Mouse (Mus musculus) myocyte (in vitro differentiated cells): Measurements from ENCODE around the gene Nisch.

Source experiments
- CEBPB ChIP-seq: IDR thresholded peaks from 2 replicates; pipeline ENCODE4 v1.6.1; 2011; ENCODE audit warnings: mild to moderate bottlenecking, moderate library complexity; ENCODE audit not compliant: poor library complexity, insufficient read depth, severe bottlenecking
- MAX ChIP-seq: IDR thresholded peaks from one replicate; pipeline ENCODE4 v1.6.1; 2011; ENCODE audit warnings: low read depth, mild to moderate bottlenecking, control low read depth
- MYOD1 ChIP-seq, 3 experiments: IDR thresholded peaks; one replicate each; pipeline ENCODE4 v1.6.1; 2011; ENCODE audit warnings: control low read depth in 2 of 3, low read depth in 2 of 3, mild to moderate bottlenecking in 2 of 3, moderate library complexity in 1 of 3; ENCODE audit not compliant: insufficient read length in 2 of 3, control insufficient read depth in 1 of 3
- MYOG ChIP-seq, 3 experiments: IDR thresholded peaks; one replicate each; pipeline ENCODE4 v1.6.1; 2011; ENCODE audit warnings: control low read depth in 2 of 3, low read depth in 2 of 3, mild to moderate bottlenecking in 2 of 3; ENCODE audit not compliant: insufficient read length in 2 of 3, control insufficient read depth in 1 of 3, insufficient read depth in 1 of 3
- POLR2A ChIP-seq: IDR thresholded peaks from one replicate; pipeline ENCODE4 v1.6.1; 2011; ENCODE audit warnings: low read depth, mild to moderate bottlenecking, control low read depth, moderate library complexity; ENCODE audit not compliant: insufficient read length
- POLR2AphosphoS2 ChIP-seq: IDR thresholded peaks from one replicate; pipeline ENCODE4 v1.6.1; 2011; ENCODE audit warnings: low read depth, control low read depth; ENCODE audit not compliant: insufficient read length
- REST ChIP-seq: IDR thresholded peaks from one replicate; pipeline ENCODE4 v1.6.1; 2011; ENCODE audit warnings: mild to moderate bottlenecking, control low read depth, moderate library complexity; ENCODE audit not compliant: insufficient read depth, insufficient read length
- SRF ChIP-seq: IDR thresholded peaks from one replicate; pipeline ENCODE4 v1.6.1; 2011; ENCODE audit warnings: low read depth; ENCODE audit not compliant: control insufficient read depth, insufficient read length
- TCF12 ChIP-seq: IDR thresholded peaks from one replicate; pipeline ENCODE4 v1.6.1; 2011; ENCODE audit warnings: mild to moderate bottlenecking, control low read depth; ENCODE audit not compliant: poor library complexity, insufficient read depth, severe bottlenecking
- TCF3 ChIP-seq: IDR thresholded peaks from one replicate; pipeline ENCODE4 v1.6.1; 2011; ENCODE audit warnings: low read depth, control low read depth; ENCODE audit not compliant: insufficient read length
- USF1 ChIP-seq: IDR thresholded peaks from one replicate; pipeline ENCODE4 v1.6.1; 2011; ENCODE audit warnings: low read depth, mild to moderate bottlenecking, control low read depth, moderate library complexity

GRCm38 (mm10) chr14:31252091-31252490, 35.3 kb upstream of the Nisch start:
- TF ChIP-seq USF1 (no peak), POLR2A (no peak), POLR2AphosphoS2 (no peak), MAX (no peak), TCF12 (no peak), MYOD1 (IDR thresholded peaks at IDR 0.05; ENCODE audit: control insufficient read depth in 1 of 3, insufficient read length in 2 of 3, low read depth in 2 of 3) (no peak), MYOG (IDR thresholded peaks at IDR 0.05; ENCODE audit: control insufficient read depth in 1 of 3, insufficient read depth in 1 of 3, insufficient read length in 2 of 3, low read depth in 2 of 3) (no peak), CEBPB (no peak), REST (no peak), TCF3 (no peak), SRF (no peak)
